Mouse (Mus musculus) embryonic facial prominence, embryonic 14.5 days (tissue): ENCODE measurements around the gene Dst. TPM values are rescaled to one million over a fixed set of nuclear protein-coding genes. Genes with fewer than 3 reads are reported as not detected.

Source experiments
- ATAC-seq: fragments of 200-750 bp; cut with Nextera tagmentation; 2 replicates; pipeline ENCODE4 v1.8.0; 2017; ENCODE audit warnings: low read depth, moderate number of reproducible peaks, moderate TSS enrichment
- DNase-seq: peaks from one replicate; pipeline ENCODE4 v3.0.0-alpha.2; 2015; ENCODE audit warnings: low spot score
- H3K27ac ChIP-seq: fragments of 300-500 bp; sonication (generic); replicated peaks from 2 replicates; pipeline ENCODE4 v1.5.1; 2014; ENCODE audit warnings: low read depth, mild to moderate bottlenecking, low read length, moderate library complexity
- H3K27me3 ChIP-seq: fragments of 300-500 bp; sonication (generic); replicated peaks from 2 replicates; pipeline ENCODE4 v1.6.1; 2014; ENCODE audit warnings: low read length; ENCODE audit not compliant: control insufficient read depth, insufficient read depth
- H3K36me3 ChIP-seq: fragments of 300-500 bp; sonication (generic); 2 replicates; pipeline ENCODE4 v1.6.1; 2014; ENCODE audit warnings: low read length, mixed read lengths; ENCODE audit not compliant: control insufficient read depth, insufficient read depth
- H3K4me1 ChIP-seq: fragments of 300-500 bp; sonication (generic); 2 replicates; pipeline ENCODE4 v1.6.1; 2014; ENCODE audit warnings: antibody characterized with exemption, low read length; ENCODE audit not compliant: control insufficient read depth, insufficient read depth
- H3K4me2 ChIP-seq: fragments of 300-500 bp; sonication (generic); 2 replicates; pipeline ENCODE4 v1.6.1; 2014; ENCODE audit warnings: low read depth, mild to moderate bottlenecking, low read length, moderate library complexity, mixed read lengths
- H3K4me3 ChIP-seq: fragments of 300-500 bp; sonication (generic); 2 replicates; pipeline ENCODE4 v1.5.1; 2014; ENCODE audit warnings: low read depth, mild to moderate bottlenecking, low read length
- H3K9ac ChIP-seq: fragments of 300-500 bp; sonication (generic); 2 replicates; pipeline ENCODE4 v1.6.1; 2014; ENCODE audit warnings: low read depth, mild to moderate bottlenecking, low read length, moderate library complexity, mixed read lengths
- H3K9me3 ChIP-seq: fragments of 300-500 bp; sonication (generic); 2 replicates; pipeline ENCODE4 v1.6.1; 2016; ENCODE audit warnings: low read length; ENCODE audit not compliant: control insufficient read depth
- WGBS: fragments of 180-500 bp; shearing (Covaris S2); extraction: QIAGEN DNeasy Blood & Tissue Kit; methylation state at CpG from one replicate; pipeline ENCODE4 v1.1.7; 2014; 5-methylcytosine and 5-hydroxymethylcytosine counted together
- polyA plus RNA-seq: library from polyadenylated mRNA; unstranded; fragments of >200 nt; fragmentation: Nextera tagmentation; extraction: Ambion mirVana; gene quantifications from 2 replicates; pipeline ENCODE4 v1.2.1, GENCODE M21; 2014

Dst gene
- polyA plus RNA-seq, 1 experiment from 2014 or later: 39.5 TPM

- Histone ChIP-seq H3K9me3 (no peaks in the 10 kb centered on the region), H3K36me3 (no peaks in the 10 kb centered on the region), H3K9ac (no peak overlapping the region), H3K27ac (no peak overlapping the region), H3K4me2 (no peak overlapping the region), H3K27me3 (no peaks in the 10 kb centered on the region), H3K4me1 (0 out of 2 replicates have a peak, but pooled peaks cover 3% of the 10 kb centered on the region), H3K4me3 (no peak overlapping the region)
- 49% methylated on average over 8 of the region's 8 CpGs for WGBS
- ATAC-seq (peak; percentile 73), DNase-seq (no peak)
Measured at GRCm38 (mm10) chr1:34040901-34041721, 133.1 kb downstream of the Dst start.

- Histone ChIP-seq H3K4me1 (peaks cover 3% of the 10 kb centered on the region; the same call in 1 of the 2 replicates), H3K27me3 (no peaks in the 10 kb centered on the region)
- ATAC-seq: no peak
Measured at GRCm38 (mm10) chr1:34042299-34042698, 134.3 kb downstream of the Dst start.

GRCm38 (mm10) chr1:34043327-34043726, 135.3 kb downstream of the Dst start:
- DNase-seq (no peak), ATAC-seq (no peak)
- H3K36me3 ChIP-seq: no peaks in the 10 kb centered on the region
- WGBS: 75% methylated on average over 8 of the region's 8 CpGs
- H3K4me2 ChIP-seq: no peak overlapping the region
- H3K4me3 ChIP-seq: no peak overlapping the region
- no peak overlapping the region for H3K27ac ChIP-seq
- H3K9me3 ChIP-seq: no peaks in the 10 kb centered on the region
- no peaks in the 10 kb centered on the region for H3K27me3 ChIP-seq
- H3K9ac ChIP-seq: no peak overlapping the region
- H3K4me1 ChIP-seq: peaks cover 3% of the 10 kb centered on the region; the same call in 1 of the 2 replicates

More at GRCm38 (mm10) chr1:34042299-34042698, 134.3 kb downstream of the Dst start:
- H3K9ac ChIP-seq: no peak overlapping the region
- no peaks in the 10 kb centered on the region for H3K36me3 ChIP-seq
- 69% methylated on average over 3 of the region's 3 CpGs for WGBS
- H3K4me2 ChIP-seq: no peak overlapping the region
- no peak overlapping the region for H3K27ac ChIP-seq
- no peak overlapping the region for H3K4me3 ChIP-seq
- DNase-seq: no peak
- H3K9me3 ChIP-seq: no peaks in the 10 kb centered on the region

- no peak for DNase-seq
- Histone ChIP-seq H3K4me1 (peaks cover 3% of the 10 kb centered on the region; the same call in 1 of the 2 replicates), H3K9me3 (no peaks in the 10 kb centered on the region), H3K9ac (no peak overlapping the region), H3K27ac (peak overlapping the region; percentile 48), H3K36me3 (no peaks in the 10 kb centered on the region), H3K4me3 (no peak overlapping the region), H3K27me3 (no peaks in the 10 kb centered on the region), H3K4me2 (no peak overlapping the region)
- WGBS: 83% methylated on average over 7 of the region's 7 CpGs
- ATAC-seq: no peak
Measured at GRCm38 (mm10) chr1:34043836-34044550, 136.0 kb downstream of the Dst start.

- DNase-seq (peak; percentile 66), ATAC-seq (no peak)
- Histone ChIP-seq H3K27ac (peak overlapping the region; percentile 48), H3K4me3 (no peak overlapping the region), H3K4me1 (peaks cover 3% of the 10 kb centered on the region; the same call in 1 of the 2 replicates), H3K9me3 (no peaks in the 10 kb centered on the region), H3K9ac (no peak overlapping the region), H3K4me2 (no peak overlapping the region), H3K36me3 (no peaks in the 10 kb centered on the region), H3K27me3 (no peaks in the 10 kb centered on the region)
- 43% methylated on average over 3 of the region's 3 CpGs for WGBS
Measured at GRCm38 (mm10) chr1:34044675-34045074, 136.7 kb downstream of the Dst start.

GRCm38 (mm10) chr1:34047285-34047684, 139.3 kb downstream of the Dst start:
- Histone ChIP-seq H3K27ac (no peak overlapping the region), H3K36me3 (no peaks in the 10 kb centered on the region), H3K4me2 (no peak overlapping the region), H3K27me3 (no peaks in the 10 kb centered on the region), H3K9ac (no peak overlapping the region), H3K4me1 (peaks cover 3% of the 10 kb centered on the region), H3K9me3 (no peaks in the 10 kb centered on the region), H3K4me3 (no peak overlapping the region)
- 84% methylated on average over 3 of the region's 3 CpGs for WGBS
- ATAC-seq (no peak), DNase-seq (no peak)

GRCm38 (mm10) chr1:34051251-34051650, 143.2 kb downstream of the Dst start:
- Histone ChIP-seq H3K4me2 (no peak overlapping the region), H3K9ac (no peak overlapping the region), H3K36me3 (no peaks in the 10 kb centered on the region), H3K4me3 (no peak overlapping the region), H3K9me3 (no peaks in the 10 kb centered on the region), H3K4me1 (peaks cover 6% of the 10 kb centered on the region), H3K27ac (no peak overlapping the region), H3K27me3 (no peaks in the 10 kb centered on the region)
- WGBS: 74% methylated on average over 3 of the region's 3 CpGs
- no peak for ATAC-seq
- no peak for DNase-seq

GRCm38 (mm10) chr1:34052422-34052821, 144.4 kb downstream of the Dst start:
- H3K27ac ChIP-seq: no peak overlapping the region; the same call in 1 of the 2 replicates

More at GRCm38 (mm10) chr1:34052422-34052821, 144.4 kb downstream of the Dst start:
- ATAC-seq (no peak), DNase-seq (no peak)
- Histone ChIP-seq H3K27me3 (no peaks in the 10 kb centered on the region), H3K9ac (no peak overlapping the region), H3K9me3 (no peaks in the 10 kb centered on the region), H3K4me2 (0 out of 2 replicates have a peak overlapping the region, but pooled peaks have one; percentile 7), H3K4me1 (peaks cover 6% of the 10 kb centered on the region; the same call in 1 of the 2 replicates), H3K4me3 (no peak overlapping the region), H3K36me3 (no peaks in the 10 kb centered on the region)
- WGBS: 28% methylated on average over 5 of the region's 5 CpGs
